Mouse (Mus musculus) lung, adult 2 months (tissue): ENCODE measurements around the gene Nuak2. TPM values are rescaled to one million over a fixed set of nuclear protein-coding genes. Genes with fewer than 3 reads are reported as not detected.

Experiments
- DNase-seq: peaks from one replicate; pipeline ENCODE4 v3.0.0; 2022
- H3K4me1 ChIP-seq: fragments of 200-500 bp; 2 replicates; pipeline ENCODE4 v1.6.1; 2011; ENCODE audit warnings: low read length; ENCODE audit not compliant: control insufficient read depth, insufficient read depth
- H3K4me3 ChIP-seq: fragments of 200-500 bp; replicated peaks from 2 replicates; pipeline ENCODE3; 2011; ENCODE audit warnings: low read depth, mild to moderate bottlenecking, control low read depth, low read length; ENCODE audit errors: extremely low read depth
- CTCF ChIP-seq: fragments of 200-500 bp; IDR thresholded peaks from 2 replicates; pipeline ENCODE4 v1.5.1; 2011; ENCODE audit warnings: mild to moderate bottlenecking, low read length, control low read depth; ENCODE audit not compliant: insufficient read depth
- POLR2A ChIP-seq: fragments of 200-500 bp; IDR thresholded peaks from 2 replicates; pipeline ENCODE4 v1.6.1; 2011; ENCODE audit warnings: low read depth, mild to moderate bottlenecking, control low read depth, low read length, borderline replicate concordance; ENCODE audit errors: extremely low read depth
- WGBS: fragments of 180-500 bp; shearing (Covaris S2); methylation state at CpG from one replicate; pipeline ENCODE4 v1.1.7; 2018; 5-methylcytosine and 5-hydroxymethylcytosine counted together
- polyA plus RNA-seq: library from polyadenylated mRNA; depleted of rRNA; stranded (reverse); fragments of >200 nt; gene quantifications from 2 replicates; pipeline ENCODE4 v1.2.3, GENCODE M21; 2012

Gene Nuak2
- polyA plus RNA-seq, 1 experiment, result 10.4 TPM

GRCm38 (mm10) chr1:132282177-132282536 is 33.8 kb upstream of the Nuak2 start:
- 98% methylated on average over 2 of the region's 2 CpGs for WGBS
- Histone ChIP-seq H3K4me3 (no peak overlapping the region), H3K4me1 (no peaks in the 10 kb centered on the region)
- TF ChIP-seq CTCF, result no peak
- TF ChIP-seq POLR2A, result no peak
- no peak for DNase-seq

- 92% methylated on average over 13 of the region's 13 CpGs for WGBS
- TF ChIP-seq CTCF (no peak), POLR2A (no peak)
- Histone ChIP-seq H3K4me3 (no peak overlapping the region), H3K4me1 (no peaks in the 10 kb centered on the region)
- no peak for DNase-seq
These were observed 32.9 kb upstream of the Nuak2 start for GRCm38 (mm10) chr1:132283018-132283417.

- DNase-seq, result no peak
- Histone ChIP-seq H3K4me3 (no peak overlapping the region), H3K4me1 (no peaks in the 10 kb centered on the region)
- TF ChIP-seq POLR2A (no peak), CTCF (no peak)
- 69% methylated on average over 1 of the region's 1 CpGs for WGBS
These were observed 29.2 kb upstream of the Nuak2 start for GRCm38 (mm10) chr1:132286735-132287134.

GRCm38 (mm10) chr1:132287445-132287844 is 28.5 kb upstream of the Nuak2 start:
- WGBS, result 83% methylated on average over 2 of the region's 2 CpGs
- no peak overlapping the region for H3K4me3 ChIP-seq
- no peak for TF ChIP-seq CTCF
- no peak for TF ChIP-seq POLR2A
- H3K4me1 ChIP-seq, result peaks cover 3% of the 10 kb centered on the region
- DNase-seq, result no peak

- Histone ChIP-seq H3K4me3 (no peak overlapping the region), H3K4me1 (peaks cover 9% of the 10 kb centered on the region)
- no peak for TF ChIP-seq POLR2A
- TF ChIP-seq CTCF, result 0 out of 2 replicates have a peak, but pooled peaks have one; percentile 6
- WGBS, result 49% methylated on average over 11 of the region's 11 CpGs
- no peak for DNase-seq
These were observed 27.9 kb upstream of the Nuak2 start for GRCm38 (mm10) chr1:132287991-132288451.

- no peak for TF ChIP-seq POLR2A
- no peak for TF ChIP-seq CTCF
- WGBS, result 73% methylated on average over 6 of the region's 6 CpGs
- no peak overlapping the region for H3K4me3 ChIP-seq
- no peak for DNase-seq
- peaks cover 10% of the 10 kb centered on the region for H3K4me1 ChIP-seq
These were observed 26.0 kb upstream of the Nuak2 start for GRCm38 (mm10) chr1:132289965-132290364.

GRCm38 (mm10) chr1:132290921-132291675 is 24.8 kb upstream of the Nuak2 start:
- WGBS, result 75% methylated on average over 11 of the region's 11 CpGs
- H3K4me1 ChIP-seq, result peaks cover 10% of the 10 kb centered on the region
- DNase-seq, result no peak
- H3K4me3 ChIP-seq, result no peak overlapping the region
- TF ChIP-seq CTCF (no peak), POLR2A (no peak)

GRCm38 (mm10) chr1:132291706-132292105 is 24.2 kb upstream of the Nuak2 start:
- Histone ChIP-seq H3K4me1 (peaks cover 10% of the 10 kb centered on the region), H3K4me3 (no peak overlapping the region)
- TF ChIP-seq CTCF, result no peak
- TF ChIP-seq POLR2A, result no peak
- no peak for DNase-seq
- 69% methylated on average over 4 of the region's 4 CpGs for WGBS

GRCm38 (mm10) chr1:132292318-132293129 is 23.4 kb upstream of the Nuak2 start:
- H3K4me1 ChIP-seq, result peaks cover 10% of the 10 kb centered on the region
- TF ChIP-seq CTCF (peak; percentile 54; the same call in 1 of the 2 replicates), POLR2A (no peak)
- WGBS, result 20% methylated on average over 21 of the region's 21 CpGs
- no peak overlapping the region for H3K4me3 ChIP-seq
- peak; percentile 33 for DNase-seq

- no peak overlapping the region for H3K4me3 ChIP-seq
- no peak for DNase-seq
- no peak for TF ChIP-seq POLR2A
- no peak for TF ChIP-seq CTCF
- 80% methylated on average over 7 of the region's 7 CpGs for WGBS
- H3K4me1 ChIP-seq, result peaks cover 10% of the 10 kb centered on the region
These were observed 20.4 kb upstream of the Nuak2 start for GRCm38 (mm10) chr1:132295506-132295905.
